ENCODE assay signal across 13 mouse cellular contexts in the genomic region with DNA sequence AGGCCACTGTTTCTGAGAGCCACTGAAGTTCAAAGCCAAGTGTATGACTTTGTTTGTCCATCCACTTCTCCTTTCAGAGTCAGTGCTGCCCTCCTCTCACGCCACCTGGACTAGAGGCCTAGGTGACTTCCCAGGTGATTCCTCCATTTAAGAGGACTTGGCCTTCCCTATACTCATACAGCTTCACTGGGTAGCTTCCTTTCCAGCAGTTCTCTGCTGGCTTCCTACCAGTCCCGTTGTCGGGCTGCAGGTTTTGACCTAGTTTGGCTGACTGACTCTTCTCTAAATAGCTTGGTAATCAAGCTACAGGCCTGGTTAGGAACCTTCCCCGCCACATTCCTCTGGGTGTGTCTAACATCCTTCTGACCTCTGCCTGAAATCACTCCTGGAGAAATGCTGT. TPM values are rescaled to one million over a fixed set of nuclear protein-coding genes. Genes with fewer than 3 reads are reported as not detected.
A peak's percentile ranks its signal among the peaks of the same experiment; 100 is the strongest.
DNase-seq lines count a peak whose midpoint lies in the region; ATAC-seq and TF ChIP-seq lines count a peak whose summit lies in the region.
"Had no signal": no experiment of that assay in that cellular context is flagged by ENCODE, and none has a peak within 500 bp of the region (broad histone marks: within the 10 kb centered on the region; RNA-seq: fewer than 3 reads in every experiment).

No protein-coding gene starts in this region.

- WGBS in lung, embryonic 16.5 days: 47% methylated on average over 4 of the region's 4 CpGs
- WGBS in thymus, adult 2 months: 78% methylated on average over 4 of the region's 4 CpGs

- H3K9me3 ChIP-seq in lung, embryonic 16.5 days (ENCODE audit: control insufficient read depth, low read length): no peaks in the 10 kb centered on the region
- H3K9me3 ChIP-seq: forebrain, embryonic 13.5 days; hindbrain, embryonic 12.5 days; limb, embryonic 15.5 days; neural tube, embryonic 15.5 days had no signal

- intact Hi-C loops in gastrocnemius, postnatal 36 days (cut with DNase I): no loop called here

- no peaks in the 10 kb centered on the region for H3K36me3 ChIP-seq in lung, embryonic 16.5 days (ENCODE audit: control insufficient read depth, insufficient read depth, low read length)
- no peaks in the 10 kb centered on the region for H3K36me3 ChIP-seq in thymus, adult 2 months (ENCODE audit: control insufficient read depth, insufficient read depth, low read length)
- H3K36me3 ChIP-seq: hindbrain, embryonic 12.5 days; limb, embryonic 15.5 days; neural tube, embryonic 15.5 days had no signal

- H3K27ac ChIP-seq in lung, embryonic 16.5 days (ENCODE audit: low read length): peak overlapping the region; percentile 20; the same call in 1 of the 2 replicates
- H3K27ac ChIP-seq in thymus, adult 2 months (ENCODE audit: control insufficient read depth, insufficient read depth, low read length): no peak overlapping the region; the same call in 1 of the 2 replicates
- H3K27ac ChIP-seq: forebrain, embryonic 13.5 days; hindbrain, embryonic 12.5 days; limb, embryonic 15.5 days; neural tube, embryonic 15.5 days had no signal

- H3K4me2 ChIP-seq in lung, embryonic 16.5 days (ENCODE audit: low read depth, low read length): no peak overlapping the region
- H3K4me2 ChIP-seq: forebrain, embryonic 13.5 days; hindbrain, embryonic 12.5 days; limb, embryonic 15.5 days; neural tube, embryonic 15.5 days had no signal

- H3K27me3 ChIP-seq in lung, embryonic 16.5 days (ENCODE audit: control insufficient read depth, insufficient read depth, low read depth, low read length): no peaks in the 10 kb centered on the region
- H3K27me3 ChIP-seq in thymus, adult 2 months (ENCODE audit: control insufficient read depth, insufficient read depth, low read length): no peaks in the 10 kb centered on the region
- H3K27me3 ChIP-seq: forebrain, embryonic 13.5 days; hindbrain, embryonic 12.5 days; limb, embryonic 15.5 days; neural tube, embryonic 15.5 days had no signal

- DNase-seq in gastrocnemius, adult 18-20 months (ENCODE audit: low spot score): peak; percentile 65
- no peak for DNase-seq in gastrocnemius, postnatal 36 days
- DNase-seq in lung, postnatal 14 days: no peak
- peak; percentile 71 for DNase-seq in heart, postnatal 4 days
- DNase-seq in thymus, adult 2 months: no peak
- DNase-seq in frontal cortex, postnatal 10 days (ENCODE audit: low spot score in 2 of 2): no peak
- DNase-seq: cerebellum, adult 2 months had no signal

- ATAC-seq in lung, embryonic 16.5 days (ENCODE audit: low read depth): 0 out of 2 replicates have a peak, but pooled peaks have one; percentile 3
- no peak for ATAC-seq in megakaryocyte, adult 5-6 weeks (ENCODE audit: poor library complexity, severe bottlenecking)
- ATAC-seq: forebrain, embryonic 13.5 days had no signal

- H3K4me1 ChIP-seq in lung, embryonic 16.5 days (replicated peaks; ENCODE audit: control insufficient read depth, insufficient read depth, low read length): peaks cover 47% of the 10 kb centered on the region
- H3K4me1 ChIP-seq in thymus, adult 2 months (replicated peaks; ENCODE audit: control insufficient read depth, insufficient read depth, low read length): no peaks in the 10 kb centered on the region; the same call in 1 of the 2 replicates

- no peak for TF ChIP-seq POLR2A in thymus, adult 2 months (IDR thresholded peaks at IDR 0.05; ENCODE audit: control insufficient read depth, extremely low read depth, insufficient read depth, low read length, poor library complexity)

- no peak for TF ChIP-seq CTCF in thymus, adult 2 months (IDR thresholded peaks at IDR 0.05; ENCODE audit: borderline replicate concordance, control insufficient read depth, extremely low read depth, insufficient read depth, low read length, poor library complexity)

- H3K9ac ChIP-seq in lung, embryonic 16.5 days (ENCODE audit: low read length): no peak overlapping the region
- H3K9ac ChIP-seq: forebrain, embryonic 13.5 days; hindbrain, embryonic 12.5 days; limb, embryonic 15.5 days; neural tube, embryonic 15.5 days had no signal

- no peak overlapping the region for H3K4me3 ChIP-seq in lung, embryonic 16.5 days (ENCODE audit: low read length)
- H3K4me3 ChIP-seq in thymus, adult 2 months (ENCODE audit: control insufficient read depth, insufficient read depth, low read length): no peak overlapping the region
- H3K4me3 ChIP-seq: forebrain, embryonic 13.5 days; hindbrain, embryonic 12.5 days; limb, embryonic 15.5 days; neural tube, embryonic 15.5 days had no signal

RNA-seq across cellular contexts. Expression of gene Col4a1, which starts 18.9 kb away (rescaled TPM):
- 10 to 100 TPM; 66.5 to 81.6 TPM for total RNA-seq in gastrocnemius, adult 18-20 months (2021)
- total RNA-seq in gastrocnemius, postnatal 36 days (2021): 100 to 1,000 TPM; 146 to 216 TPM
- 368 and 370 TPM in 2 replicates for polyA plus RNA-seq in lung, embryonic 16.5 days (2015; fragmentation: Nextera tagmentation; extraction: Ambion mirVana)
- total RNA-seq in heart, postnatal 4 days (2021): 1,000 to 10,000 TPM; 1,026 to 1,084 TPM
- polyA plus RNA-seq in thymus, adult 2 months (2012; rRNA removed): 78.3 and 95.1 TPM in 2 replicates
- 0.30 and 1.3 TPM in 2 replicates for total RNA-seq in megakaryocyte, adult 5-6 weeks (2015)
- total RNA-seq in megakaryocyte, adult 5-6 weeks (2017): 0.04 and 1.1 TPM in 2 replicates

RNA-seq across cellular contexts. Expression of gene Col4a2, which starts 19.0 kb away (rescaled TPM):
- total RNA-seq in gastrocnemius, adult 18-20 months (2021): 10 to 100 TPM; 37.4 to 50.2 TPM
- 100 to 1,000 TPM in 1 of 2 experiments, 10 to 100 TPM in 1; 77.5 to 105 TPM for total RNA-seq in gastrocnemius, postnatal 36 days (2021)
- polyA plus RNA-seq in lung, embryonic 16.5 days (2015; fragmentation: Nextera tagmentation; extraction: Ambion mirVana): 113 and 117 TPM in 2 replicates
- total RNA-seq in heart, postnatal 4 days (2021): 100 to 1,000 TPM; 558 to 588 TPM
- 21.8 and 25.7 TPM in 2 replicates for polyA plus RNA-seq in thymus, adult 2 months (2012; rRNA removed)
- total RNA-seq in megakaryocyte, adult 5-6 weeks (2015): 0.02 and 0.07 TPM in 2 replicates
- total RNA-seq in megakaryocyte, adult 5-6 weeks (2017): 0.15 and 0.73 TPM in 2 replicates

Comparison
In these comparisons a context has a peak if more than half of its experiments do, and no peak if none do; other contexts are left out.
1. DNase-seq: peak in gastrocnemius, adult 18-20 months (single experiment) and heart, postnatal 4 days (single experiment); none in gastrocnemius, postnatal 36 days (0 of 2), lung, postnatal 14 days (single experiment), thymus, adult 2 months (single experiment) and frontal cortex, postnatal 10 days (0 of 2).
2. RNA of gene Col4a1, which starts 18.9 kb away (total RNA-seq): 1,026 to 1,084 TPM in heart, postnatal 4 days, 146 to 216 TPM in gastrocnemius, postnatal 36 days and 66.5 to 81.6 TPM in gastrocnemius, adult 18-20 months; 0.04 to 1.3 TPM in megakaryocyte, adult 5-6 weeks; every median in the first group is over 10 times any median in the second.
3. RNA of gene Col4a2, which starts 19.0 kb away (total RNA-seq): 558 to 588 TPM in heart, postnatal 4 days, 77.5 to 105 TPM in gastrocnemius, postnatal 36 days and 37.4 to 50.2 TPM in gastrocnemius, adult 18-20 months; 0.02 to 0.73 TPM in megakaryocyte, adult 5-6 weeks; every median in the first group is over 10 times any median in the second.